Mouse (Mus musculus): ENCODE measurements around the gene Arl2. TPM values are rescaled to one million over a fixed set of nuclear protein-coding genes. Genes with fewer than 3 reads are reported as not detected.

Arl2 gene
- polyA plus RNA-seq, 1 experiment, result 110 TPM

DNA sequence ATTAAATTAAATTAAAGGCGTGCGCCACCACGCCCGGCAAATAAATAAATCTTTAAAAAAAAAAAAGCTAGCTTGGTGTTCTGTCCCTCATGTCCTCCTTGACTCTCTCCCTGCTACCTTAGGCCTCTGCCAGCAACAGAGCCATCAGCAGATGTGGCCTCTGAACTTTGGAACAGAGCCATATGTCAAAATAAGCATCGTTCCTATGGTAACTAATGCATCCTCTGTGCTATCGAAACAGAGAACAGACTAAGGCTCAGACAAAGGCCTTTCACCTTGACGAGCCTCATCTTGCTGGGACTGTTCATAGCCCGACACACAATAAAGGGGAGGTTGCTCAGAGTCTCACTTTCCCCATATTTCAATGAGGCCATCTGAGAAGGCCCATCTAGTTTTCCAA lies 18.0 kb downstream of the Arl2 start:
- TF ChIP-seq MYOD1 (IDR thresholded peaks at IDR 0.05; ENCODE audit: control insufficient read depth in 1 of 3, insufficient read length in 2 of 3, low read depth in 2 of 3) (no peak), TCF3 (IDR thresholded peaks at IDR 0.05; ENCODE audit: insufficient read length, low read depth) (no peak), POLR2A (IDR thresholded peaks at IDR 0.05; ENCODE audit: insufficient read length, low read depth) (no peak), CEBPB (IDR thresholded peaks at IDR 0.05; ENCODE audit: insufficient read depth, poor library complexity, severe bottlenecking) (no peak), MYOG (IDR thresholded peaks at IDR 0.05; ENCODE audit: control insufficient read depth in 1 of 3, insufficient read depth in 1 of 3, insufficient read length in 2 of 3, low read depth in 2 of 3) (no peak), USF1 (IDR thresholded peaks at IDR 0.05; ENCODE audit: low read depth) (no peak), E2F4 (IDR thresholded peaks at IDR 0.05; ENCODE audit: insufficient read depth) (no peak), SRF (IDR thresholded peaks at IDR 0.05; ENCODE audit: control insufficient read depth, insufficient read length, low read depth) (no peak), MAX (IDR thresholded peaks at IDR 0.05; ENCODE audit: low read depth) (no peak), REST (IDR thresholded peaks at IDR 0.05; ENCODE audit: insufficient read depth, insufficient read length) (no peak), POLR2AphosphoS2 (IDR thresholded peaks at IDR 0.05; ENCODE audit: insufficient read length, low read depth) (no peak), TCF12 (IDR thresholded peaks at IDR 0.05; ENCODE audit: insufficient read depth, poor library complexity, severe bottlenecking) (no peak)

GRCm38 (mm10) chr19:6121761-6122160 lies 19.6 kb downstream of the Arl2 start:
- TF ChIP-seq SRF (IDR thresholded peaks at IDR 0.05; ENCODE audit: control insufficient read depth, insufficient read length, low read depth) (no peak), CEBPB (IDR thresholded peaks at IDR 0.05; ENCODE audit: insufficient read depth, poor library complexity, severe bottlenecking) (no peak), POLR2A (IDR thresholded peaks at IDR 0.05; ENCODE audit: insufficient read length, low read depth) (no peak), REST (IDR thresholded peaks at IDR 0.05; ENCODE audit: insufficient read depth, insufficient read length) (no peak), E2F4 (IDR thresholded peaks at IDR 0.05; ENCODE audit: insufficient read depth) (no peak)
- no peak overlapping the region for H3K4me3 ChIP-seq
- H3K4me2 ChIP-seq (ENCODE audit: low read depth), result no peak overlapping the region
- H3ac ChIP-seq (ENCODE audit: control insufficient read depth, insufficient read length), result no peak overlapping the region
- peaks cover 10% of the 10 kb centered on the region for H3K79me2 ChIP-seq (ENCODE audit: control insufficient read depth, insufficient read depth)
- peaks cover 4% of the 10 kb centered on the region for H3K36me3 ChIP-seq (ENCODE audit: control insufficient read depth, insufficient read depth)
- no peaks in the 10 kb centered on the region for H3K27me3 ChIP-seq (ENCODE audit: control insufficient read depth, insufficient read depth, insufficient read length)

More for the DNA sequence above, 18.0 kb downstream of the Arl2 start:
- H3K27me3 ChIP-seq (ENCODE audit: control insufficient read depth, insufficient read depth, insufficient read length), result no peaks in the 10 kb centered on the region
- H3K36me3 ChIP-seq (ENCODE audit: control insufficient read depth, insufficient read depth), result peaks cover 4% of the 10 kb centered on the region
- no peaks in the 10 kb centered on the region for H3K79me2 ChIP-seq (ENCODE audit: control insufficient read depth, insufficient read depth)
- H3ac ChIP-seq (ENCODE audit: control insufficient read depth, insufficient read length), result no peak overlapping the region
- H3K4me3 ChIP-seq, result no peak overlapping the region
- no peak overlapping the region for H3K4me2 ChIP-seq (ENCODE audit: low read depth)

- Histone ChIP-seq H3K4me2 (ENCODE audit: low read depth) (peak overlapping the region; percentile 89), H3K36me3 (ENCODE audit: control insufficient read depth, insufficient read depth) (peaks cover 11% of the 10 kb centered on the region), H3ac (ENCODE audit: control insufficient read depth, insufficient read length) (peak overlapping the region; percentile 87), H3K27me3 (ENCODE audit: control insufficient read depth, insufficient read depth, insufficient read length) (no peaks in the 10 kb centered on the region), H3K79me2 (ENCODE audit: control insufficient read depth, insufficient read depth) (peaks cover 14% of the 10 kb centered on the region), H3K4me3 (peak overlapping the region; percentile 53)
- TF ChIP-seq REST (IDR thresholded peaks at IDR 0.05; ENCODE audit: insufficient read depth, insufficient read length) (no peak), USF1 (IDR thresholded peaks at IDR 0.05; ENCODE audit: low read depth) (no peak), POLR2A (IDR thresholded peaks at IDR 0.05; ENCODE audit: insufficient read length, low read depth) (no peak)
Measured at GRCm38 (mm10) chr19:6118677-6119185, 22.6 kb downstream of the Arl2 start.

DNA sequence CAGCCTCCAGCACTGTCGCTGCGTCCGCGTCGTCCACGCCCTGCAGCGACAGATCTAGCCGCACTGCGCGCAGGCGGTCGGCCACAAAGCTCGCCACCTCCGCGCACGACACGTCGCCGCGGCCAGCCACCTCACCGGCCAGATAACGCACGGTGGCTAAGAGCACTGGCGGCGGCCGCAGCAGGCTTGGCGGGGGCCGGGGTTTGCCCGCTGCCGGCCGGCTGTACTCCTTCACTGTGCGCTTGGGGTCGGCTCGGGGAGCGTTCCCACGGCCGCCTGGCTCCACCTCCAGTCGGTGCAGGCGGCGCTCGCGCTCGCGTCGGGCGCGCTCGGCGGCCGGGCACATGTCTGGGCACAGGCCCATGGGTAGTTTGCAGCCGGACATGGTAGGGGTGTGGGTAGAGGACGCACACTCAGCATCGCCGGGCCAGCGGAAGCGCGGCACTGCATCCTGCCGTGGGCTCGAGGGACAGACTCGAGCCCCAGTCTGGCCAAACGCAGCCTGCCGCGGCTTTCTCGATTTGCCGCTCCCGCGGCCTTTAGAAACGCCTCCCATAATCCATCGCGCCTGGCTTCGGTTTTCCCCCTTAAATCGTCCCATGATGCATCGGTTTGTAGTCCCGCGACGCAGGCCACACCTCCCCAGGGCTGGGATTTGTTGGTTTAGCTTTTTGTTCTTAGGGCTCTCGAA lies 23.2 kb downstream of the Arl2 start, which contains the start of gene Sac3d1:
Sac3d1 (minus strand) TSS at position 665 of the 691 bp plus-strand sequence.
- Histone ChIP-seq H3K27me3 (ENCODE audit: control insufficient read depth, insufficient read depth, insufficient read length) (no peaks in the 10 kb centered on the region), H3ac (ENCODE audit: control insufficient read depth, insufficient read length) (peak within 1 kb of the TSS; percentile 87), H3K4me2 (ENCODE audit: low read depth) (peak within 1 kb of the TSS; percentile 89), H3K79me2 (ENCODE audit: control insufficient read depth, insufficient read depth) (peaks cover 14% of the 10 kb centered on the region), H3K36me3 (ENCODE audit: control insufficient read depth, insufficient read depth) (peaks cover 11% of the 10 kb centered on the region), H3K4me3 (peak within 1 kb of the TSS; percentile 53)
- TF ChIP-seq MYOG (IDR thresholded peaks at IDR 0.05; ENCODE audit: control insufficient read depth in 1 of 3, insufficient read depth in 1 of 3, insufficient read length in 2 of 3, low read depth in 2 of 3) (peak in 2 of 3 experiments; percentile 15 to 34), MAX (IDR thresholded peaks at IDR 0.05; ENCODE audit: low read depth) (no peak), TCF12 (IDR thresholded peaks at IDR 0.05; ENCODE audit: insufficient read depth, poor library complexity, severe bottlenecking) (no peak), SRF (IDR thresholded peaks at IDR 0.05; ENCODE audit: control insufficient read depth, insufficient read length, low read depth) (peak; percentile 17), REST (IDR thresholded peaks at IDR 0.05; ENCODE audit: insufficient read depth, insufficient read length) (no peak), TCF3 (IDR thresholded peaks at IDR 0.05; ENCODE audit: insufficient read length, low read depth) (no peak), POLR2AphosphoS2 (IDR thresholded peaks at IDR 0.05; ENCODE audit: insufficient read length, low read depth) (peak; percentile 81), USF1 (IDR thresholded peaks at IDR 0.05; ENCODE audit: low read depth) (no peak), MYOD1 (IDR thresholded peaks at IDR 0.05; ENCODE audit: control insufficient read depth in 1 of 3, insufficient read length in 2 of 3, low read depth in 2 of 3) (peak in 2 of 3 experiments; percentile 4 to 48), CEBPB (IDR thresholded peaks at IDR 0.05; ENCODE audit: insufficient read depth, poor library complexity, severe bottlenecking) (no peak), POLR2A (IDR thresholded peaks at IDR 0.05; ENCODE audit: insufficient read length, low read depth) (peak; percentile 76), E2F4 (IDR thresholded peaks at IDR 0.05; ENCODE audit: insufficient read depth) (peak; percentile 89)
